Comparison of ENCODE assay signal across 23 mouse cellular contexts in the genomic region with DNA sequence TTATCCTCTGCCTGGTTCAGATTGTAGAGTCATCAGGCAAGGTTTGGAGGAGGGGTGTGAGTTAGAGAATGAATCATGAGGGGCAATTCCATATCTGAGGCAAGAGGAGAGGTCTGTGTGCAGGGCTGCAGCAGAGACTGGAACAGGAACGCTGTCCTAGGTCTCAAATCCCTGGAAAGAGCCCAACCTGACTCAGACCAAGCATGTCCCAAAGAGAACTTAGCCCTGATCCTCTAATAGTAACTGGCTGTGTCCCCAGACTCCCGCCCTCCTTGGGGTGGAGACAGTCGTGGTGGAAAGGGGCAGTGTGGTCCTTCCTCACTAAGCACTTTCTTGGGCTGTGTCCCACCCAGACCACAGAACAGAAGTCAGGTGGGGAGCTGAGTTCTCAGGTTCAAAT.
DNase-seq lines count a peak whose midpoint lies in the region; ATAC-seq and TF ChIP-seq lines count a peak whose summit lies in the region.
"Had no signal": no experiment of that assay in that cellular context is flagged by ENCODE, and none has a peak within 500 bp of the region (broad histone marks: within the 10 kb centered on the region; RNA-seq: fewer than 3 reads in every experiment).

No protein-coding gene starts in this region.

- H3K9ac ChIP-seq in embryonic facial prominence, embryonic 14.5 days (ENCODE audit: low read depth, low read length) = no peak overlapping the region
- no peak overlapping the region for H3K9ac ChIP-seq in lung, embryonic 14.5 days
- H3K9ac ChIP-seq in stomach, embryonic 15.5 days = no peak overlapping the region
- H3K9ac ChIP-seq: heart, embryonic 12.5 days; hindbrain, embryonic 12.5 days; liver, postnatal 0 days had no signal

- H3K9me3 ChIP-seq in embryonic facial prominence, embryonic 14.5 days (ENCODE audit: control insufficient read depth, low read length) = no peaks in the 10 kb centered on the region
- H3K9me3 ChIP-seq in embryonic facial prominence, embryonic 10.5 days = no peaks in the 10 kb centered on the region
- no peaks in the 10 kb centered on the region for H3K9me3 ChIP-seq in lung, embryonic 14.5 days (ENCODE audit: low read depth, low read length)
- no peaks in the 10 kb centered on the region for H3K9me3 ChIP-seq in stomach, embryonic 15.5 days
- H3K9me3 ChIP-seq in midbrain, embryonic 10.5 days (replicated peaks) = no peaks in the 10 kb centered on the region
- H3K9me3 ChIP-seq: heart, embryonic 12.5 days; hindbrain, embryonic 12.5 days; limb, embryonic 12.5 days had no signal

- no peak for TF ChIP-seq CTCF in lung, embryonic 14.5 days (IDR thresholded peaks at IDR 0.05; ENCODE audit: low read depth)

- peaks cover 6% of the 10 kb centered on the region for H3K4me1 ChIP-seq in embryonic facial prominence, embryonic 14.5 days (ENCODE audit: control insufficient read depth, insufficient read depth, low read length)
- H3K4me1 ChIP-seq in embryonic facial prominence, embryonic 10.5 days = peaks cover 42% of the 10 kb centered on the region
- H3K4me1 ChIP-seq in lung, embryonic 14.5 days (ENCODE audit: insufficient read depth) = peaks cover 10% of the 10 kb centered on the region
- H3K4me1 ChIP-seq in stomach, embryonic 15.5 days = peaks cover 31% of the 10 kb centered on the region
- peaks cover 22% of the 10 kb centered on the region for H3K4me1 ChIP-seq in midbrain, embryonic 10.5 days

- no peak overlapping the region for H3K4me2 ChIP-seq in embryonic facial prominence, embryonic 14.5 days (ENCODE audit: low read depth, low read length)
- no peak overlapping the region for H3K4me2 ChIP-seq in lung, embryonic 14.5 days
- H3K4me2 ChIP-seq in stomach, embryonic 15.5 days = no peak overlapping the region
- H3K4me2 ChIP-seq: heart, embryonic 12.5 days; hindbrain, embryonic 12.5 days; limb, embryonic 12.5 days; liver, embryonic 11.5 days had no signal

- no peak for DNase-seq in embryonic facial prominence, embryonic 14.5 days (ENCODE audit: low spot score)
- DNase-seq in embryonic facial prominence, embryonic 10.5 days (ENCODE audit: low spot score) = no peak
- DNase-seq in lung, embryonic 14.5 days = no peak
- no peak for DNase-seq in lung, postnatal 14 days
- peak; percentile 43 to 47 for DNase-seq in gastrocnemius, adult 8-10 months (ENCODE audit: low spot score in 2 of 2)
- no peak for DNase-seq in midbrain, embryonic 10.5 days (ENCODE audit: low spot score)
- DNase-seq: adrenal gland, adult 8-10 months; cerebellum, adult 2 months; heart, postnatal 10 days; kidney, postnatal 36 days; liver, postnatal 0 days; right cerebral cortex, adult 18-20 months; right cerebral cortex, postnatal 4 days; thymus, postnatal 25 days had no signal

- H3K27ac ChIP-seq in embryonic facial prominence, embryonic 14.5 days (replicated peaks; ENCODE audit: low read depth, low read length) = 0 out of 2 replicates have a peak overlapping the region, but pooled peaks have one; percentile 4
- H3K27ac ChIP-seq in embryonic facial prominence, embryonic 10.5 days (replicated peaks) = no peak overlapping the region
- H3K27ac ChIP-seq in lung, embryonic 14.5 days (ENCODE audit: low read depth) = 0 out of 2 replicates have a peak overlapping the region, but pooled peaks have one; percentile 8
- peak overlapping the region; percentile 65 for H3K27ac ChIP-seq in stomach, embryonic 15.5 days
- no peak overlapping the region for H3K27ac ChIP-seq in midbrain, embryonic 10.5 days (replicated peaks)
- H3K27ac ChIP-seq: hindbrain, embryonic 12.5 days; limb, embryonic 12.5 days had no signal

- no peaks in the 10 kb centered on the region for H3K27me3 ChIP-seq in embryonic facial prominence, embryonic 14.5 days (replicated peaks; ENCODE audit: control insufficient read depth, insufficient read depth, low read length)
- peaks cover 52% of the 10 kb centered on the region for H3K27me3 ChIP-seq in embryonic facial prominence, embryonic 10.5 days (replicated peaks; ENCODE audit: low read depth, poor library complexity, severe bottlenecking)
- no peaks in the 10 kb centered on the region for H3K27me3 ChIP-seq in lung, embryonic 14.5 days (ENCODE audit: insufficient read depth, low read length)
- no peaks in the 10 kb centered on the region for H3K27me3 ChIP-seq in stomach, embryonic 15.5 days (replicated peaks)
- H3K27me3 ChIP-seq in midbrain, embryonic 10.5 days (ENCODE audit: low read depth, poor library complexity, severe bottlenecking) = peaks cover 55% of the 10 kb centered on the region

- ATAC-seq in embryonic facial prominence, embryonic 14.5 days (ENCODE audit: low read depth) = no peak
- ATAC-seq in lung, embryonic 14.5 days (ENCODE audit: insufficient read depth) = no peak
- ATAC-seq in stomach, embryonic 15.5 days (ENCODE audit: insufficient read depth, low FRiP score, low read depth) = no peak
- ATAC-seq in megakaryocyte-erythroid progenitor cell, adult 5-6 weeks (replicated peaks; ENCODE audit: low FRiP score, low TSS enrichment, poor library complexity, severe bottlenecking) = no peak
- ATAC-seq: CD4-positive, CD25-positive, alpha-beta regulatory T cell, adult 4 months; intestine, postnatal 0 days; liver, postnatal 0 days; midbrain, embryonic 16.5 days had no signal

- WGBS in embryonic facial prominence, embryonic 14.5 days = 76% methylated on average over 3 of the region's 3 CpGs
- 74% methylated on average over 3 of the region's 3 CpGs for WGBS in embryonic facial prominence, embryonic 10.5 days
- 58% methylated on average over 3 of the region's 3 CpGs for whole genome bisulfite sequencing in lung, embryonic 14.5 days
- 49% methylated on average over 3 of the region's 3 CpGs for WGBS in stomach, embryonic 15.5 days
- WGBS in midbrain, embryonic 10.5 days = 71% methylated on average over 3 of the region's 3 CpGs

- H3K36me3 ChIP-seq in embryonic facial prominence, embryonic 14.5 days (ENCODE audit: control insufficient read depth, insufficient read depth, low read length) = no peaks in the 10 kb centered on the region
- no peaks in the 10 kb centered on the region for H3K36me3 ChIP-seq in embryonic facial prominence, embryonic 10.5 days (replicated peaks)
- H3K36me3 ChIP-seq in lung, embryonic 14.5 days (ENCODE audit: insufficient read depth) = no peaks in the 10 kb centered on the region
- H3K36me3 ChIP-seq in stomach, embryonic 15.5 days = no peaks in the 10 kb centered on the region
- H3K36me3 ChIP-seq in midbrain, embryonic 10.5 days = no peaks in the 10 kb centered on the region
- H3K36me3 ChIP-seq: heart, embryonic 12.5 days; hindbrain, embryonic 12.5 days; limb, embryonic 12.5 days had no signal

- H3K4me3 ChIP-seq in embryonic facial prominence, embryonic 14.5 days (ENCODE audit: low read depth, low read length) = no peak overlapping the region
- H3K4me3 ChIP-seq in embryonic facial prominence, embryonic 10.5 days = no peak overlapping the region
- no peak overlapping the region for H3K4me3 ChIP-seq in lung, embryonic 14.5 days (ENCODE audit: low read depth, low read length)
- H3K4me3 ChIP-seq in stomach, embryonic 15.5 days (replicated peaks) = no peak overlapping the region
- no peak overlapping the region for H3K4me3 ChIP-seq in midbrain, embryonic 10.5 days
- H3K4me3 ChIP-seq: heart, embryonic 12.5 days; hindbrain, embryonic 12.5 days; limb, embryonic 12.5 days had no signal

Comparison
In these comparisons a context has a peak if more than half of its experiments do, and no peak if none do; other contexts are left out.
1. H3K27ac ChIP-seq: peak in embryonic facial prominence, embryonic 14.5 days (single experiment), lung, embryonic 14.5 days (single experiment) and stomach, embryonic 15.5 days (single experiment); none in embryonic facial prominence, embryonic 10.5 days (single experiment) and midbrain, embryonic 10.5 days (single experiment).
2. DNase-seq: peak in gastrocnemius, adult 8-10 months (2 of 2); none in embryonic facial prominence, embryonic 14.5 days (single experiment), embryonic facial prominence, embryonic 10.5 days (single experiment), lung, embryonic 14.5 days (single experiment), lung, postnatal 14 days (single experiment) and midbrain, embryonic 10.5 days (single experiment).